Mouse (Mus musculus) midbrain, embryonic 11.5 days (tissue): Measurements from ENCODE around the gene Casz1. TPM values are rescaled to one million over a fixed set of nuclear protein-coding genes. Genes with fewer than 3 reads are reported as not detected.

Experiments
- ATAC-seq: fragments of 200-750 bp; cut with Nextera tagmentation; 2 replicates; pipeline ENCODE4 v1.8.0; 2017; ENCODE audit warnings: moderate TSS enrichment, moderate library complexity; ENCODE audit not compliant: low FRiP score
- DNase-seq: peaks from one replicate; pipeline ENCODE4 v3.0.0; 2015; ENCODE audit warnings: low spot score; ENCODE audit errors: missing footprints
- H3K27ac ChIP-seq: fragments of 300-500 bp; sonication (generic); 2 replicates; pipeline ENCODE4 v1.5.1; 2014; ENCODE audit warnings: low read depth, low read length
- H3K27me3 ChIP-seq: fragments of 300-500 bp; sonication (generic); 2 replicates; pipeline ENCODE4 v1.6.1; 2014; ENCODE audit warnings: mild to moderate bottlenecking, low read length, moderate library complexity, mixed read lengths; ENCODE audit not compliant: control insufficient read depth, insufficient read depth
- H3K36me3 ChIP-seq: fragments of 300-500 bp; sonication (generic); 2 replicates; pipeline ENCODE4 v1.6.1; 2014; ENCODE audit warnings: mild to moderate bottlenecking, low read length, moderate library complexity, mixed read lengths; ENCODE audit not compliant: control insufficient read depth, insufficient read depth
- H3K4me1 ChIP-seq: fragments of 300-500 bp; sonication (generic); 2 replicates; pipeline ENCODE4 v1.6.1; 2014; ENCODE audit warnings: low read length; ENCODE audit not compliant: control insufficient read depth, insufficient read depth
- H3K4me2 ChIP-seq: fragments of 300-500 bp; sonication (generic); 2 replicates; pipeline ENCODE4 v1.6.1; 2014; ENCODE audit warnings: mild to moderate bottlenecking, moderate library complexity
- H3K4me3 ChIP-seq: fragments of 300-500 bp; sonication (generic); 2 replicates; pipeline ENCODE4 v1.5.1; 2014; ENCODE audit warnings: low read depth, low read length
- H3K9ac ChIP-seq: fragments of 300-500 bp; sonication (generic); 2 replicates; pipeline ENCODE4 v1.6.1; 2014; ENCODE audit warnings: low read length
- H3K9me3 ChIP-seq: fragments of 300-500 bp; sonication (generic); 2 replicates; pipeline ENCODE4 v1.6.1; 2016; ENCODE audit warnings: low read length; ENCODE audit not compliant: control insufficient read depth
- WGBS: fragments of 180-500 bp; shearing (Covaris S2); extraction: QIAGEN DNeasy Blood & Tissue Kit; methylation state at CpG from one replicate; pipeline ENCODE4 v1.1.7; 2014; 5-methylcytosine and 5-hydroxymethylcytosine counted together
- polyA plus RNA-seq: library from polyadenylated mRNA; unstranded; fragments of >200 nt; fragmentation: Nextera tagmentation; extraction: Ambion mirVana; gene quantifications from 2 replicates; pipeline ENCODE4 v1.2.1, GENCODE M21; 2014

The Casz1 gene
- polyA plus RNA-seq, 1 experiment from 2014 or later, result 1.6 TPM

DNA sequence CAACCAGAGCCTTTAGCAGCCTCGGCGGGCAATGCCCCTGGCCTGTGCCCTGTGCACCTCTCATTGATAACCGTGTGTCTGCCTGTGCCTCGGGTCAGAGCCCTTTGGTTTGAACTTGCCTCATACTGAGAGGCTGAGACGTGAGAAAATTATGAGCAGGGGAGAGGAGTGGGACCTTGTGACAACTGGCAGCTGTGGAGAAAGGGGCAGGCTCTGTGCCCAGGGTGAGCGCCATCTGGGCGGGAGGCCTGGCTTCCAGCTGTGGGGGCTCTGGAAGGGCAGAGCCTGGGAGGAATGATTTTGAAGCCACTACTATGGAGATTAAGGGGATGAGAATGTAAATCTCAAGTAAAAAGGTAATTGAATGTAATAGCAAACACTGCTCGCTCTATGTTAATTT, 19.1 kb downstream of the Casz1 start:
- peaks cover 4% of the 10 kb centered on the region; the same call in 1 of the 2 replicates for H3K27me3 ChIP-seq
- no peak overlapping the region for H3K4me2 ChIP-seq
- DNase-seq, result no peak
- peaks cover 2% of the 10 kb centered on the region for H3K4me1 ChIP-seq
- no peaks in the 10 kb centered on the region for H3K9me3 ChIP-seq
- no peak overlapping the region for H3K27ac ChIP-seq
- 78% methylated on average over 8 of the region's 8 CpGs for WGBS
- H3K9ac ChIP-seq, result no peak overlapping the region
- no peaks in the 10 kb centered on the region for H3K36me3 ChIP-seq
- no peak for ATAC-seq
- H3K4me3 ChIP-seq, result no peak overlapping the region

GRCm38 (mm10) chr4:148830350-148830749, 26.1 kb downstream of the Casz1 start:
- Histone ChIP-seq H3K4me3 (no peak overlapping the region), H3K9me3 (no peaks in the 10 kb centered on the region), H3K9ac (no peak overlapping the region), H3K36me3 (no peaks in the 10 kb centered on the region), H3K4me2 (no peak overlapping the region), H3K4me1 (peaks cover 2% of the 10 kb centered on the region), H3K27ac (no peak overlapping the region), H3K27me3 (peaks cover 4% of the 10 kb centered on the region; the same call in 1 of the 2 replicates)
- ATAC-seq (peak; percentile 77), DNase-seq (no peak)
- 58% methylated on average over 7 of the region's 7 CpGs for WGBS

- Histone ChIP-seq H3K9ac (no peak overlapping the region), H3K27ac (no peak overlapping the region), H3K4me3 (no peak overlapping the region), H3K27me3 (no peaks in the 10 kb centered on the region; the same call in 1 of the 2 replicates), H3K36me3 (no peaks in the 10 kb centered on the region), H3K9me3 (no peaks in the 10 kb centered on the region), H3K4me2 (no peak overlapping the region), H3K4me1 (peaks cover 12% of the 10 kb centered on the region)
- no peak for DNase-seq
- ATAC-seq, result no peak
- 88% methylated on average over 21 of the region's 21 CpGs for WGBS
Measured at GRCm38 (mm10) chr4:148833245-148833990, 29.2 kb downstream of the Casz1 start.

GRCm38 (mm10) chr4:148836391-148836790, 32.2 kb downstream of the Casz1 start:
- H3K4me1 ChIP-seq, result peaks cover 12% of the 10 kb centered on the region
- no peaks in the 10 kb centered on the region for H3K9me3 ChIP-seq
- peak overlapping the region; percentile 33 for H3K9ac ChIP-seq
- ATAC-seq (no peak), DNase-seq (no peak)
- no peak overlapping the region for H3K27ac ChIP-seq
- H3K4me2 ChIP-seq, result no peak overlapping the region
- no peaks in the 10 kb centered on the region for H3K36me3 ChIP-seq
- H3K4me3 ChIP-seq, result no peak overlapping the region
- 25% methylated on average over 6 of the region's 6 CpGs for WGBS
- H3K27me3 ChIP-seq, result peaks cover 4% of the 10 kb centered on the region; the same call in 1 of the 2 replicates

GRCm38 (mm10) chr4:148837046-148837445, 32.8 kb downstream of the Casz1 start:
- H3K4me1 ChIP-seq, result peaks cover 12% of the 10 kb centered on the region
- H3K27me3 ChIP-seq, result peaks cover 5% of the 10 kb centered on the region; the same call in 1 of the 2 replicates
- no peak overlapping the region for H3K4me2 ChIP-seq
- no peaks in the 10 kb centered on the region for H3K9me3 ChIP-seq
- WGBS, result 46% methylated on average over 9 of the region's 9 CpGs
- DNase-seq (no peak), ATAC-seq (no peak)
- H3K27ac ChIP-seq, result no peak overlapping the region
- no peaks in the 10 kb centered on the region for H3K36me3 ChIP-seq
- H3K4me3 ChIP-seq, result no peak overlapping the region
- 0 out of 2 replicates have a peak overlapping the region, but pooled peaks have one; percentile 20 for H3K9ac ChIP-seq

GRCm38 (mm10) chr4:148837644-148838043, 33.4 kb downstream of the Casz1 start:
- 81% methylated on average over 6 of the region's 6 CpGs for WGBS

GRCm38 (mm10) chr4:148842302-148842701, 38.1 kb downstream of the Casz1 start:
- 75% methylated on average over 6 of the region's 6 CpGs for WGBS
- Histone ChIP-seq H3K36me3 (no peaks in the 10 kb centered on the region), H3K27me3 (peaks cover 5% of the 10 kb centered on the region), H3K9me3 (no peaks in the 10 kb centered on the region), H3K27ac (no peak overlapping the region), H3K4me3 (no peak overlapping the region), H3K4me2 (no peak overlapping the region), H3K9ac (no peak overlapping the region), H3K4me1 (peaks cover 8% of the 10 kb centered on the region)
- DNase-seq (no peak), ATAC-seq (no peak)

More at GRCm38 (mm10) chr4:148837644-148838043, 33.4 kb downstream of the Casz1 start:
- DNase-seq (no peak), ATAC-seq (no peak)
- H3K4me2 ChIP-seq, result no peak overlapping the region
- H3K27ac ChIP-seq, result no peak overlapping the region
- H3K4me1 ChIP-seq, result peaks cover 12% of the 10 kb centered on the region
- H3K36me3 ChIP-seq, result no peaks in the 10 kb centered on the region
- H3K9me3 ChIP-seq, result no peaks in the 10 kb centered on the region
- H3K27me3 ChIP-seq, result peaks cover 5% of the 10 kb centered on the region; the same call in 1 of the 2 replicates
- no peak overlapping the region for H3K4me3 ChIP-seq
- H3K9ac ChIP-seq, result no peak overlapping the region

GRCm38 (mm10) chr4:148844921-148845320, 40.7 kb downstream of the Casz1 start:
- Histone ChIP-seq H3K4me1 (peaks cover 5% of the 10 kb centered on the region), H3K9ac (no peak overlapping the region), H3K4me2 (no peak overlapping the region), H3K27ac (no peak overlapping the region), H3K27me3 (peaks cover 7% of the 10 kb centered on the region), H3K36me3 (no peaks in the 10 kb centered on the region), H3K9me3 (no peaks in the 10 kb centered on the region), H3K4me3 (no peak overlapping the region)
- WGBS, result 42% methylated on average over 7 of the region's 7 CpGs
- no peak for DNase-seq
- ATAC-seq, result no peak

DNA sequence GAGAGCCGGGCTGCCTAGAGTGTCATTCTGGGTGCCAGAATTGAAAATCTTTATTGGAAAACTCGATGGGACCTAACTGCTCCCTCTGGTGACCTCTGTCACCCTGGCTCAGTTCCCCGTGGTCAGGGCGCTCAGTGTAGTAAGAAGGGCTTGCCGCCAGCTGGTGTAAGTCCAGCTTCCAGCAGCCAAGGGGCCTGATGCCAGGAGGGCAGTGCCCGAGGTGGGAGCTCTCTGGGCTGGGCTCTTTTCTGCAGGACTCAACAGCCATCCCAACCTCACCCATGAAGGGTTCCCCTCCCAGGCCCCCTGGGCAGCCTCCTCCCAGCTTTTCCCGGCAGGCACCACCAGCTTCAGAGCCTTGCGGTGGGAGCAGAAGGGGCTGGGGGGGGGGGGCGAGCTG, 42.0 kb downstream of the Casz1 start:
- H3K9me3 ChIP-seq, result no peaks in the 10 kb centered on the region
- peaks cover 4% of the 10 kb centered on the region for H3K27me3 ChIP-seq
- H3K27ac ChIP-seq, result no peak overlapping the region
- H3K9ac ChIP-seq, result no peak overlapping the region
- no peaks in the 10 kb centered on the region for H3K36me3 ChIP-seq
- no peak for DNase-seq
- peaks cover 5% of the 10 kb centered on the region for H3K4me1 ChIP-seq
- ATAC-seq, result no peak
- no peak overlapping the region for H3K4me2 ChIP-seq
- 63% methylated on average over 9 of the region's 9 CpGs for WGBS
- H3K4me3 ChIP-seq, result no peak overlapping the region
